Mouse (Mus musculus) B cell, adult (primary cell): ENCODE data around the gene Dlx2. TPM values are rescaled to one million over a fixed set of nuclear protein-coding genes. Genes with fewer than 3 reads are reported as not detected.

Source experiments
- total RNA-seq: library from RNA; stranded (reverse); gene quantifications from 4 replicates; pipeline ENCODE4 v1.2.4, GENCODE M21; 2023; ENCODE audit not compliant: inconsistent age

The Dlx2 gene
- total RNA-seq, result 0.22 TPM in 1 of 4 replicates, not detected in the others

GRCm38 (mm10) chr2:71546640-71547071, at the start of gene Dlx2:
Gene Dlx2, minus strand, starts transcription at chr2:71546754.

GRCm38 (mm10) chr2:71528014-71528713, 18.4 kb downstream of the Dlx2 start, which contains the start of gene Dlx1:
Gene Dlx1, plus strand, starts transcription at chr2:71528113.

Other genes with a start within 250 kb of the Dlx2 start
- 28.0 to 47.9 TPM (median 38.2 TPM) in 4 replicates for gene Slc25a12, start 179.0 kb downstream of the Dlx2 start, total RNA-seq
- gene Hat1, start 157.8 kb downstream of the Dlx2 start, total RNA-seq, result 31.0 to 36.7 TPM (median 33.5 TPM) in 4 replicates
- 32.6 to 36.7 TPM (median 35.1 TPM) in 4 replicates for gene Metap1d, start 93.5 kb downstream of the Dlx2 start, total RNA-seq
- 0.13 TPM in 1 of 4 replicates, not detected in the others for gene Dlx1, start 18.6 kb downstream of the Dlx2 start, total RNA-seq
- gene Itga6, start 198.9 kb upstream of the Dlx2 start, total RNA-seq, result 11.0 to 14.7 TPM (median 13.4 TPM) in 4 replicates